Mouse (Mus musculus): ENCODE data around the gene Hpca.

Hpca gene

GRCm38 (mm10) chr4:129136189-129136578, 14.3 kb upstream of the Hpca start:
- DNase-seq (ENCODE audit: low spot score in 2 of 2) = no peak

GRCm38 (mm10) chr4:129135637-129136036, 13.8 kb upstream of the Hpca start:
- DNase-seq (ENCODE audit: low spot score in 2 of 2) = no peak

DNA sequence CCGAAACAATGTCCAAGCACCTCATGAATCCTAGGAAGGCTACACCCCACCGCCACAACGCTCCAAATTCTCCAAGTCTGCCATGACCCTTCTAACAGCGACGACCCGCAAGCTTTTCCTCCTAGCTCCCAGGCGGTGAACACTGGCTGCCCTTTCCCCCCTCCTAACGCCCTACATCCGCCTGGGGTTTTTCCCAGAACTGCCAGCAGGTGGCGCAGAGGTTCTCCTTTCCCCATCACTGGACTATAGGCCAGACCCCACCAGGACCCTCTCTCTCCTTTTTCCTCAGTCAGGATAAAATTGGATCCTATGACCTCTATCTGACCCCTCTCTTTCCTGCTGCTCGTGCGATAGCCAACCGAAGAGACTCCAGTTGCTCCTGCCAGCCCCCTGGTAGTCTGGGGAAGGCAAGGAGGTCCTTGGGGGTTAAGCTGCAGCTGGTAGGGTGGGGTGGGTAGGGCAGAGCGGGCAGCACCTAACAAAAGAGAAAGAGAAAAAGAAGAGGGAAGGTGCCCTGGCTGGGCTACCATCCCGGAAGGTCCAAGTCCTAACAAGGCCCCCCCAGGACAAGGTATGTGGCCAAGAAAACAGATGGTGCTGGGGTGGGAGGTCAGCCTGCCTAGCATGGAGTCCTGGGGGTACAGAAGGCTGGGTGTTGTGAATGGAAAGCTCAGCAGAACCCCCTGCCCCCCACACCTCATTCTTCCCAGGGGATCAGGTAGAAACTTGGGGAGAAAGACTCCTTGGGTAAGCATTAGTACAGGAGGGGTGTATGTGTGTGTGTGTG, 13.2 kb upstream of the Hpca start:
- DNase-seq (ENCODE audit: low spot score in 2 of 2) = peak in 1 of 2 experiments; percentile 69

DNA sequence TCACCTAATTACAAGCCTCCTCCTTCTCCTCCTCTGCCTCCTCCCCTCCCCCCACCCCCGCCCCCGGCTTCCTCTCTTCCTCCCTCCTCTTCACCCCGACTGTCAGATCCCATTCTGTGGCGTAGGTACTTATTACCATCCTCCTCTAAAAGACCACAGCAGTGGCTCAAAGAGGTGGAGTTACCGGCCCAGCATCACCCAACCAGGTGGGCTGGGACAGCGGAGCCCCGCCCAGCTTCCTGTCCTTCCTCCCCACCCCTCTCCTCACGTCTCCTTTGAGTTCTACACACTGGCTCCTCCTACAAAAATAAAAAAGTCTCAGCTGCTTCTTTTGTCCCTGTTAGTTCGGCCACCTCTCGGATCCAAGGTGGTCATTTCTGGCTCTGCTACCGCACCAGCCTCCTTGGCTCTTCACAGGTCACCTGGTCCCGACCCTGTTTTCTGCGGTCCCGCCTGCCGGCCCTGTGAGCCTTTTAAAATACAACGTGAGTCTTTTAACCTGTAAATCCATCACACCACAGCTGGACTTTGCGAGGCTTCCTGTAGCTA, 9.0 kb upstream of the Hpca start:
- DNase-seq (ENCODE audit: low spot score in 2 of 2) = no peak

DNA sequence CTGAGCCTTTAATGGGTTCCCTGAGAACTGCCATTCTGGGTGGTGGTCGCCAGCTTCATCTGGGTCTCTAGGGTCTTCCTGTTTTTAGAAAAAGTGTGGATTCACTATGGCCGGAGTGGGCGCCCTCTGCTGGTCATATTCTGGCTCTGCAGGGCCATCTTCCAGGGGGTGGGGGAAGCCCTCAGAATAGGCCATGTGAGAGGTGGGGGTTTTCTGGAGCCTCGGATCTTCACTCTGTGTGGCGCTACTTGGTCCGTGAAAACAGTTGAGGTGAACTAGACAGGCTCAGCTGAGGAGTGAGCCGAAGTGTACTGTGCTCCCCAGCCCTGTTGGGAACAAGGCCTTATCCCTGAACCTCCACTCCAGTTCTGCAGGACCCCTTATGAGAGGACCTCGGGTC, 8.3 kb upstream of the Hpca start:
- DNase-seq (ENCODE audit: low spot score in 2 of 2) = no peak

DNA sequence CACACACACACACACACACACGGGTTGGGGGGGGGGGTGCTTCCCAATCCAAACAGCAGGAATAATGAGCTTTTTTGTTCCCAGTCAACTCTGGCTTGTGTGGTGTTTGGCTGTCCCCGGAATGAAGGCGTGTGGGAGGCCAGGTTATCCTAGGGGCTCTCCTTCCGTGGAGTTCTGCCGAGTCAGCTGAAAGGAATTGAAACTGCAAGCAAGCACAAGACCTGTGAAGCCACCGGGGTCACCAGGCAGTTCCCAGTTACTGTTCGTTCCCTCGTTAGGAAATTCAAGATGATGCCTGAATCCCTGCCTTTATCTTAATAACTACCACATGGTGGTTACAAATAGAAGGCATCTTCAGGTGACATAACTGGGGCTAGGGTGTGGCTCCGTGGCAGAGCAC, 7.6 kb upstream of the Hpca start:
- DNase-seq (ENCODE audit: low spot score in 2 of 2) = no peak

DNA sequence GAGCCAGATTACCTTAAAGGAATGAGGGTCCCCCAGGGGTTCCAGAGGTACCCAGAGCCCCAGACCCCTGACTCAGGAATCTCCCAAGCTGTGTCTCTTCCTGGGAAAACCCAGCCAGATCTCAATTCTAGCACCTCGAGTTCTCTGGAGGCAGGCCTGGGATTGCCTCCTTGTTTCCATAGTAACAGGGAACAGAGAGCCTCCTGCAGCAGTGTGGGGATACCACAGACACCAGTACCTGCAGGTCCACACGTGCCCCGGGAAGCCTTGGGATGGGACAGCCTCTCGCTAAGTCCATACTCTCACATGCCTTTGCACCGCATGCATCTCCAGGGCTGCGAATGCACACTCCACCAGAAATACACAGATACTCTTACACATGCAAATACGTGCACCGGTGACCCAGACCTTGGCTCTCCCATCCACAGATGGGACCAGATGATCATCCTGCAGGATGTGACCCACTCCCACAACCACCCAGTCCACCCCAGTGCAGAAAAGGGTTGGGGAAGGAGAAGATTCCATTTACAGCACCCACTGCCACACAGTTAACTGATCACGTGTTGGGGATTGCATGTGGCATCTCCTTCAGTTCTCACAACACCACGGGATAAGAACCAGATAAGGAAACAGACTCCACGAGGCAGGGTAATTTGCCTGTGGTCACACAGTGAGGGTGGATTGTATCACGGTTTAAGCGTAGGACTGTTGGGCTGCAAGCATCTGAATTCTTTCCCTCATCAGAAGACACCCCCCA, 6.9 kb upstream of the Hpca start:
- DNase-seq (ENCODE audit: low spot score in 2 of 2) = peak in 1 of 2 experiments; percentile 67

GRCm38 (mm10) chr4:129125736-129126451, 4.1 kb upstream of the Hpca start:
- no peak for DNase-seq (ENCODE audit: low spot score in 2 of 2)

GRCm38 (mm10) chr4:129124652-129125146, 2.9 kb upstream of the Hpca start:
- peak in 1 of 2 experiments; percentile 58 for DNase-seq (ENCODE audit: low spot score in 2 of 2)

- DNase-seq (ENCODE audit: low spot score in 2 of 2) = no peak
These were observed 883 bp upstream of the Hpca start for GRCm38 (mm10) chr4:129122719-129123118.

GRCm38 (mm10) chr4:129122107-129122506, 271 bp upstream of the Hpca start:
- DNase-seq (ENCODE audit: low spot score in 2 of 2) = no peak

- DNase-seq (ENCODE audit: low spot score in 2 of 2) = no peak
These were observed 1.1 kb downstream of the Hpca start for GRCm38 (mm10) chr4:129120520-129121445.

GRCm38 (mm10) chr4:129119708-129120107, 2.1 kb downstream of the Hpca start:
- peak in 1 of 2 experiments; percentile 52 for DNase-seq (ENCODE audit: low spot score in 2 of 2)

- no peak for DNase-seq (ENCODE audit: low spot score in 2 of 2)
These were observed 3.9 kb downstream of the Hpca start for GRCm38 (mm10) chr4:129117720-129118510.

- no peak for DNase-seq (ENCODE audit: low spot score in 2 of 2)
These were observed 5.1 kb downstream of the Hpca start for GRCm38 (mm10) chr4:129116703-129117102.

DNA sequence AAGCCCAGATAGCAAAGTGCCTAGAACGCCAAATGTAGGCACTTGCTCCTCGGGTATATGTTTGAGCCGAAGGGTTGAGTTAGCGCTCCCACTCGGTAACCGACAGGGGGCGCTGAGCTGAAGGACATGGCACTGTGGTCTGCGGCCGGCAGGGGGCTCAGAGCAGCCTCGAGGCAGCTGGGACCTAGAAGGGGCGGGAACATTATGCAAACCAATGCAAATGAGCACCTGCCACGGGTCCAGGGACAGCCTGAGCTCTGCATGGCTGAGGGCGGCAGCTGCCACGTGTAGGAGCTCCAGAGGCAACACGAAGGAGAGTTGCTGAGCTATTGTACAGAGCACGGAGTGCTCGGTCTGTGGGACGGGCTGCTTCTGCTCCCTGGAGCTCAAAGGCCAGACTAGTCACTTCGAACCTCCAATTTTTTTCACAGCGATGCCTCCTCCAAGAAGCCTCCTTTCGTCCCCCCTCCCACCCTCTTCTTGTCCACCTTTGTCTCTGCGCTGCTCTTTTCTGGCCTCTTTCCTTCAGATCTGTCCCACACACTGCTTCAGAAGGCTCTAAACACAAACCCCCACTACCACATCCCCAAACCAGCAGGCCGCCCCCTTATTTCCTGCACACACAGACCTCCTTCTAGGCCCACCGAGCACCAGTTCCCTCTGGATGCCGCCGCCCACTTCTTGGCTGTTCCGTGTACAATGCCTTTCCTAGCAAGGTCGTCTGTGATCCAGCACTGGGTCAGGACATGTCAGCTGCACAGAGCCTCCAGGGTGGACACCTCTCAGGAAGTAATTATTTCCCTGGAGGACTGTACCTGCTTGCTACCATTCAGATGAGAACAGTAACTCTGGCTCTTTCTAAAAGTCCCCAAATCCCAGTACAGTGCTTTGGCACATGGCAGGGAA, 8.5 kb downstream of the Hpca start:
- DNase-seq (ENCODE audit: low spot score in 2 of 2) = peak; percentile 87 to 88

DNA sequence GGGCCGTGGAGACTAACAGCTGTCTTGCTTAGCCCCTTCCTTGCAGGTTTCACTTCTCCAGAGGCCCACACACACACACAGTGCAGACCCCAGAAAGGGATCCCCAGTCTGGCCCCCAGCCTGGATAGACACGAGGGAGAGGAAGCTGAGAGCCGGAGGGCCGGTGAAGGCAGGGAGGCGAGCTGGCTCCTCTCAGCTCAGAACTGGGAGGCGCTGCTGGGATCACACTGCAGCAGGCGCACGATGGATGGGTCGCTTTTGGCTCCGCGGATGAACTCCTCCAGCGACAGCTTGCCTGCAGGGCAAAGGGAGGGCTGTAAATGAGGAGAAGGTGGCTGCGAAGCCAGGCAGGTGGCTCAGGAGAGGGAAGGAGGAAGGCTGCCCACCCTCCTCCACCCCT, 9.6 kb downstream of the Hpca start:
- no peak for DNase-seq (ENCODE audit: low spot score in 2 of 2)

DNA sequence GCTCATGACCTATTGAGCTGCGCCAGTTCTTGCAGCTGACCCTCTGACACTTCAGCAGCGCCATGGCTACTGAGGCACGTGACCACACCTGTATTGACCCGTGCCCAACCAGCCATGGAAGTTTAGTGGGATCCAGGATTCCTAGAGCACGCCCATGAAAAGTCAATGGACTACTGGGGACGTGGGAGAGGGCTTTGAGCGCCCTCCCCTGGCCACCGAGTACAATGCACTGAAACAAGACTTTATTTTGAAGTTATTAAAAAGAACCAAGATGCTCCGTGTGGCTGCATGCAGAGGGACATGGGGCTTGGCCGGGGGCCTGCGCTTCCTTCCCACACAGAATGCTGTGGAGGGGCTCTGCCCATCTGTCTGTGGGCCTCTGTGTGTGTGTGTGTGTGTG, 10.5 kb downstream of the Hpca start:
- DNase-seq (ENCODE audit: low spot score in 2 of 2) = no peak

DNA sequence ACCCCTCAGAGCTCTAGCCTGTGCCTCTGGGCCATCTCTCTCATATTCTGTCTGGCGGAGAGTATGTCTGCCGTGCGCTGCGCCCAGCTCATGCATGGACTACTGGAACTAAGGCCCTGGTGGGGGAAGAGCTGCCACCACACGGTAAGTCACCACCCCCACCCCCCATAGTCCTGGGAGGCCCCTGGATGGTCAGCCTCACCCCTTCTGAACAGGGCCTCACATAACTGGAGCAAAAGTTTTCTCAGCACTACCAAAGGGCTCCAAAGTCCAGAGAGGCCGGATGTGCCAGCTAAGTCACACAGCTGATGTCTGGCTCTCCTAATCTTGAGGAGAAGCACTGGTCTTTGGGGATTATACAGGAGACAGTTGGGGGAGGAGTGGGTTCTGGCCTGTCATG, 11.0 kb downstream of the Hpca start:
- no peak for DNase-seq (ENCODE audit: low spot score in 2 of 2)
